Mouse (Mus musculus): ENCODE results near the gene Rragd.

Rragd gene

GRCm38 (mm10) chr4:33052650-33053049 lies 69.8 kb downstream of the Rragd start:
- no peak for DNase-seq

GRCm38 (mm10) chr4:33054426-33054825 lies 71.6 kb downstream of the Rragd start:
- no peak for DNase-seq

GRCm38 (mm10) chr4:33056317-33056716 lies 73.5 kb downstream of the Rragd start:
- no peak for DNase-seq

- peak; percentile 42 for DNase-seq
These were observed 75.3 kb downstream of the Rragd start for GRCm38 (mm10) chr4:33057890-33058687.

- DNase-seq, result no peak
These were observed 78.3 kb downstream of the Rragd start for GRCm38 (mm10) chr4:33061158-33061557.

GRCm38 (mm10) chr4:33062981-33063380 lies 80.1 kb downstream of the Rragd start, which contains the start of gene Gabrr2:
Gabrr2 (plus strand) TSS chr4:33062999.
- DNase-seq, result no peak

DNA sequence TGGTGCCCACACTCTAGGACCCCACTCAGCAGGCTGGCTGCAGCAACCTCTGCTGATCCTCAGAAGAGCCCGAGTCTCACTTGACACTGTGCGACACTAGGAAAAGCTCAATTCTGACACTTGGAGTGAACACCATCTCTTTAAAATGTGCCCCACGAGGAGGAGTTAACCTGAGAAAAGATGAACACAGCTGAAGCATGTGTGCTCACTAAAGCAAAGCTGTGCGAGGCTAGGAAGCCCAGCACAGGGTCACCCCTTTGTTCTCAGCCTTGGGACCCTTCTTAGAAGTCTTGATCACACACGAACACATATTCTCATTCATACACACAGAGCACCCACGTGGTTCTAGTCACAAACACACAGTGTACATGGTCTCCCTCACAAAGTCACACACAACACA lies 82.1 kb downstream of the Rragd start:
- no peak for DNase-seq

DNA sequence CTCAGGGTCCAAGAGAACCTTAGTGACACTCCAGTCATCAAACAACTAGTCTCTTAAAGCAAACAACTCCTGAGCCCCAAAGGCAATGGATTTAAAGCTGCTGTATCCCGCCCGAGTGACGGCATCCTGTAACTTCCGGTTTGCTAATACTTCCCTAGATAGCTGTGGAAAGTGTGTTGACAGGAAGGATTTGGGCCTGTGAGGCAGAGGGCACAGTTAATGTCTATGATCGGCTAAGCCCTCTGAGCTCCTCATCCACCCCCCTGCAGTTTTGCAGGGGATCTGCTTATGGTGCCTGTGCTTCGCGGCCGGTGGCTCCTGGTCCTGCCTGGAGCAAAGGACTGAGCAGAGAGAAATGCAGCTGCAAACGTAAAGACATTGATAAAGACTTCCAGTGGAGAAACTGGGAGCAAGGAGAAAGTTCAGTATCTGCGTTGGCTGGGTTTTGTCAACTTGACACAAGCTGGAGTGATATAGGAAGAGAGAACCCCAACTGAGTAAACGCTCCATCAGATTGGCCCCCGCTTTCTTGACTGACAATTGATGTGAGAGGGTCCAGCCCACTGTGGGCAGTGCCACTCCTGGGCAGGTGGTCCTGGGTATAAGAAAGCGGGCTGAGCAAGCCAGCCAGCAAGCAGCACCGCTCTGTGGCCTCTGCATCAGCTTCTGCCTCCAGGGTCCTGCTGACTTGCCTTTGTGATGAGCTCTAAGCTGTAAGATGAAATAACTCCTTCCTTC lies 83.6 kb downstream of the Rragd start:
- DNase-seq, result no peak

DNA sequence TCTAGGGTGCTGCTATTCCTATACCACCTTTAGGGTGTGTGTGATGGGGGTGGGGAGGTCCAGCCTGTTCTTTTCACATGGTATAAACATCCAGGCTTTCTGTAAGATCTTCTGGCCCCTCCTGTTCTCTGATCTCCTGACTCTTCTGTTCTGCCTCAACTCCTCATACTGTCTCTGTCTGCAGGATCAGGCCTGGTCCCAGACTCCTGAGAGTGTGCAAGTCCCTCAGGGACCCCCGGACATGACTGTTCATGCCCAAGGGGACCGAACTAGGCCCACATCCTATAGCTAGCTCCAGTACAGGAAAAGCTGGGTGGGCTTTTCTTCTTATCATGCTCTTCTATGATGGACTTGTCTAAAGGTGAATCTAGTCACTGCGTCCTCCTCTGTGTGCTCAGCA lies 84.5 kb downstream of the Rragd start:
- DNase-seq, result no peak

DNA sequence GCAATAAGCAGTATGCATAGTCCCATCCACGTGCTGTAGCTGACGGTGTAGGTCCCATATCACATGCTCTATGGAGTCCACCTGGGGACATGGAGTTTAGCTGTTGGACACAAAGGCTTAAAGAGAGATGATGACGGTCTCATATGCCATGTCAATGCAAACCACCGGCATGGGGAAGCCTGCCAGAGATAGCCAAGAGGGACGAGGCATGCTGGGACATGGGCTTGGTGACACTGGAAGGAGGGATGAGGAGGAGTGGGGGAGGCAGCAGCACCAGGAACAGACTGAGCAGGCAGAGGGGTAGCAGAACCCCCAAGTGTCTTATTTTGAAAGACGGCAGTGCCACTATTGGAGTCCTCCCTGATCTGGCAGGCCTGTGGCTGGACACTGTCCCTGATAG lies 85.0 kb downstream of the Rragd start:
- no peak for DNase-seq

- DNase-seq, result no peak
These were observed 86.1 kb downstream of the Rragd start for GRCm38 (mm10) chr4:33068894-33069293.

GRCm38 (mm10) chr4:33070326-33070725 lies 87.5 kb downstream of the Rragd start:
- DNase-seq, result no peak

GRCm38 (mm10) chr4:33071337-33071736 lies 88.5 kb downstream of the Rragd start:
- DNase-seq, result no peak

Measured in lung, postnatal 14 days (tissue).